Mouse (Mus musculus) right cerebral cortex, adult 18-20 months (tissue): Measurements from ENCODE around the gene Ccpg1.

Experiments used
- DNase-seq: peaks from one replicate; pipeline ENCODE4 v3.0.0; 2022; ENCODE audit warnings: mixed read lengths

Ccpg1 gene

GRCm38 (mm10) chr9:72985250-72986220 is at the start of gene Ccpg1, which contains the start of gene Ccpg1os:
Ccpg1 (plus strand) TSS chr9:72985429.
Ccpg1os (minus strand) TSS chr9:72985382.
- peak; percentile 99 for DNase-seq

- no peak for DNase-seq
These were observed 48.9 kb upstream of the Ccpg1 start for GRCm38 (mm10) chr9:72936301-72936700.

- DNase-seq: no peak
These were observed 41.8 kb upstream of the Ccpg1 start for GRCm38 (mm10) chr9:72943424-72943823.

GRCm38 (mm10) chr9:72944286-72944685 is 40.9 kb upstream of the Ccpg1 start:
- DNase-seq: no peak

GRCm38 (mm10) chr9:72947010-72947409 is 38.2 kb upstream of the Ccpg1 start:
- DNase-seq: no peak

GRCm38 (mm10) chr9:72949572-72949971 is 35.7 kb upstream of the Ccpg1 start:
- DNase-seq: no peak

GRCm38 (mm10) chr9:72954746-72955145 is 30.5 kb upstream of the Ccpg1 start:
- DNase-seq: no peak

- peak; percentile 31 for DNase-seq
These were observed 29.7 kb upstream of the Ccpg1 start for GRCm38 (mm10) chr9:72955546-72955945.

- peak; percentile 82 for DNase-seq
These were observed 26.4 kb upstream of the Ccpg1 start, which contains the start of the genes Dyx1c1 and Gm44503 for GRCm38 (mm10) chr9:72958521-72959450. Dyx1c1 (plus strand) TSS chr9:72958785. Gm44503 (plus strand) TSS chr9:72958852.

- no peak for DNase-seq
These were observed 23.9 kb upstream of the Ccpg1 start for GRCm38 (mm10) chr9:72961346-72961745.

- DNase-seq: no peak
These were observed 23.3 kb upstream of the Ccpg1 start for GRCm38 (mm10) chr9:72961959-72962358.

- peak; percentile 72 for DNase-seq
These were observed 16.7 kb upstream of the Ccpg1 start for GRCm38 (mm10) chr9:72968349-72969061.

GRCm38 (mm10) chr9:72969874-72970273 is 15.4 kb upstream of the Ccpg1 start:
- DNase-seq: no peak

GRCm38 (mm10) chr9:72972435-72972834 is 12.8 kb upstream of the Ccpg1 start:
- DNase-seq: no peak

- DNase-seq: no peak
These were observed 12.2 kb upstream of the Ccpg1 start for GRCm38 (mm10) chr9:72972984-72973383.

GRCm38 (mm10) chr9:72974734-72975133 is 10.5 kb upstream of the Ccpg1 start:
- no peak for DNase-seq

GRCm38 (mm10) chr9:72975242-72975641 is 10.0 kb upstream of the Ccpg1 start:
- no peak for DNase-seq

GRCm38 (mm10) chr9:72983066-72983465 is 2.2 kb upstream of the Ccpg1 start:
- no peak for DNase-seq

GRCm38 (mm10) chr9:72987703-72988102 is 2.5 kb downstream of the Ccpg1 start:
- no peak for DNase-seq

GRCm38 (mm10) chr9:72988706-72989105 is 3.5 kb downstream of the Ccpg1 start:
- DNase-seq: no peak

GRCm38 (mm10) chr9:72991420-72991819 is 6.2 kb downstream of the Ccpg1 start:
- no peak for DNase-seq

- no peak for DNase-seq
These were observed 7.3 kb downstream of the Ccpg1 start for GRCm38 (mm10) chr9:72992576-72992975.
